Mouse (Mus musculus): ENCODE data around the gene Ankra2. TPM values are rescaled to one million over a fixed set of nuclear protein-coding genes. Genes with fewer than 3 reads are reported as not detected.
A peak's percentile ranks its signal among the peaks of the same experiment; 100 is the strongest.

The Ankra2 gene
- polyA plus RNA-seq, 1 experiment from 2014 or later: 19.3 TPM

DNA sequence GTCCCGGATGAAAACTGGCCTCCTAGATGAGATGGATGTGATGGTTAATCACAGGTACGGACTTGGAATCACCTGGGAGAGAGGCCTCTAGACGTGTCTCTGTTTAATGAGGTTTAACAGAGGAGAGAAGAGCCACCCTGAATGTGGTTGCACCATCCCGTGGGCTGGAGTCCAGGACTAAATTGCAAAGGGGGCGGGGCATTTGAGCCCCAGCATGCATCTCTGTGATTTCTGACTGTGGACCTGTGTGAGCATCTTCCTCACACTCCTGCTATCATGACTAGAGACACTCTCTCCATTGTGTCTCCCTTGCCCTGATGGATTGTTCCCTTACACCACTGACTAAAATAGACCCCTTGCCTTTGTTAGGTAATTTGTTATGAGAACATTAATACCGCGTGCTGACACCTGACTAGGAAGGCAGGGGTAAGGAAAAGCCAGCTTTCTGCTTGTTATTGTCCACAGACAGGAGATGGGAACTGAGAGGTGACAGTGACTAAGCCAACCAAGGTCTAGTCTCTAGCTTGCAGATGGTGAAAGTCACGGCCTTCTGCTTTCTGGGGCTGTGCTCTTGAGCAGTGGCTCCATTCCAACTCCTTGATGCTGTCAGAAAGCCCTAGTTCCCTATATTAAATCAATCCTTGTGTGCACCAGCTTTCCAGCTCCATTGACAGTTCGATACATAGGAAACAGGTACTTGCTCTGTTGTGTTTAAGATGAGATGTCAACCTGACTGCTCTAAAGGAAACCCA lies 21.2 kb upstream of the Ankra2 start:
- no peak for TF ChIP-seq CTCF (IDR thresholded peaks at IDR 0.05; ENCODE audit: low read depth)
- H3K9me3 ChIP-seq (ENCODE audit: control insufficient read depth): no peaks in the 10 kb centered on the region
- no peak for ATAC-seq
- H3K4me3 ChIP-seq (ENCODE audit: low read depth, low read length): no peak overlapping the region
- no peaks in the 10 kb centered on the region for H3K4me1 ChIP-seq (replicated peaks; ENCODE audit: control insufficient read depth, insufficient read depth, low read length)
- H3K27ac ChIP-seq (ENCODE audit: low read depth, low read length): no peak overlapping the region
- 65% methylated on average over 9 of the region's 9 CpGs for WGBS
- no peaks in the 10 kb centered on the region for H3K36me3 ChIP-seq (ENCODE audit: control insufficient read depth, insufficient read depth)
- no peaks in the 10 kb centered on the region for H3K27me3 ChIP-seq (replicated peaks; ENCODE audit: control insufficient read depth, insufficient read depth, low read length)
- no peak overlapping the region for H3K9ac ChIP-seq (ENCODE audit: low read depth, low read length)
- H3K4me2 ChIP-seq (replicated peaks; ENCODE audit: low read depth): no peak overlapping the region

- TF ChIP-seq CTCF (IDR thresholded peaks at IDR 0.05; ENCODE audit: low read depth): no peak
- Histone ChIP-seq H3K4me2 (replicated peaks; ENCODE audit: low read depth) (no peak overlapping the region), H3K4me1 (replicated peaks; ENCODE audit: control insufficient read depth, insufficient read depth, low read length) (no peaks in the 10 kb centered on the region), H3K9ac (ENCODE audit: low read depth, low read length) (no peak overlapping the region), H3K27me3 (replicated peaks; ENCODE audit: control insufficient read depth, insufficient read depth, low read length) (no peaks in the 10 kb centered on the region), H3K9me3 (ENCODE audit: control insufficient read depth) (no peaks in the 10 kb centered on the region), H3K36me3 (ENCODE audit: control insufficient read depth, insufficient read depth) (peaks cover 24% of the 10 kb centered on the region), H3K4me3 (ENCODE audit: low read depth, low read length) (no peak overlapping the region), H3K27ac (ENCODE audit: low read depth, low read length) (no peak overlapping the region)
- no peak for ATAC-seq
- WGBS: 68% methylated on average over 5 of the region's 5 CpGs
Observed at GRCm38 (mm10) chr13:98244571-98245350, 18.1 kb upstream of the Ankra2 start.

- Histone ChIP-seq H3K27me3 (replicated peaks; ENCODE audit: control insufficient read depth, insufficient read depth, low read length) (no peaks in the 10 kb centered on the region), H3K27ac (ENCODE audit: low read depth, low read length) (no peak overlapping the region), H3K4me2 (replicated peaks; ENCODE audit: low read depth) (no peak overlapping the region), H3K36me3 (ENCODE audit: control insufficient read depth, insufficient read depth) (peaks cover 30% of the 10 kb centered on the region), H3K9ac (ENCODE audit: low read depth, low read length) (no peak overlapping the region), H3K4me1 (replicated peaks; ENCODE audit: control insufficient read depth, insufficient read depth, low read length) (no peaks in the 10 kb centered on the region), H3K9me3 (ENCODE audit: control insufficient read depth) (no peaks in the 10 kb centered on the region), H3K4me3 (ENCODE audit: low read depth, low read length) (no peak overlapping the region)
- WGBS: 68% methylated on average over 7 of the region's 7 CpGs
- no peak for ATAC-seq
- TF ChIP-seq CTCF (IDR thresholded peaks at IDR 0.05; ENCODE audit: low read depth): no peak
Observed at GRCm38 (mm10) chr13:98245386-98245785, 17.5 kb upstream of the Ankra2 start.

GRCm38 (mm10) chr13:98249594-98249993 lies 13.3 kb upstream of the Ankra2 start:
- Histone ChIP-seq H3K4me3 (ENCODE audit: low read depth, low read length) (no peak overlapping the region), H3K36me3 (ENCODE audit: control insufficient read depth, insufficient read depth) (peaks cover 59% of the 10 kb centered on the region), H3K4me2 (replicated peaks; ENCODE audit: low read depth) (no peak overlapping the region), H3K4me1 (replicated peaks; ENCODE audit: control insufficient read depth, insufficient read depth, low read length) (no peaks in the 10 kb centered on the region), H3K27ac (ENCODE audit: low read depth, low read length) (no peak overlapping the region), H3K9ac (ENCODE audit: low read depth, low read length) (no peak overlapping the region), H3K27me3 (replicated peaks; ENCODE audit: control insufficient read depth, insufficient read depth, low read length) (no peaks in the 10 kb centered on the region), H3K9me3 (ENCODE audit: control insufficient read depth) (no peaks in the 10 kb centered on the region)
- TF ChIP-seq CTCF (IDR thresholded peaks at IDR 0.05; ENCODE audit: low read depth): no peak
- 88% methylated on average over 10 of the region's 10 CpGs for WGBS
- ATAC-seq: no peak

DNA sequence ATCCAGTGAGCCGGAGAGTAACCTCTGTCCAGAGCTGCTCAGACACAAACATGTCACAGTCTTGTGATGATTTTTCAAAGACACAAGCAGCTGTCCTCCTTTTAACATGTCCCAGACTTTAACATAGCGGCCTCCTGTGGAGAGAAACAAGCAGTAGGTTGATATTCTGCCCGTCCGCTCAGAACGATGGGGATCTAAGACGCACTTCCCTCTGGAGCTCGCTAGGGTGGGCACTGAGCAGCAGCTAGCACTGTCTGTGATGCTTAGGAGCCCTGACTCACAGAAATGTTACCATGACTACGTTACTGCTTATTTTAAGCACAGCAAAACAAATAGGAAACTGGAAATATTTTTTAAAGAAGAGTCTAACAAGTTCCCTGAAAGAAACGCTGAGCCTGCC lies 8.0 kb upstream of the Ankra2 start:
- no peaks in the 10 kb centered on the region for H3K4me1 ChIP-seq (replicated peaks; ENCODE audit: control insufficient read depth, insufficient read depth, low read length)
- ATAC-seq: no peak
- TF ChIP-seq CTCF (IDR thresholded peaks at IDR 0.05; ENCODE audit: low read depth): peak; percentile 38
- H3K27ac ChIP-seq (ENCODE audit: low read depth, low read length): no peak overlapping the region
- H3K4me3 ChIP-seq (ENCODE audit: low read depth, low read length): no peak overlapping the region
- no peak overlapping the region for H3K9ac ChIP-seq (ENCODE audit: low read depth, low read length)
- no peaks in the 10 kb centered on the region for H3K9me3 ChIP-seq (ENCODE audit: control insufficient read depth)
- 78% methylated on average over 9 of the region's 9 CpGs for WGBS
- no peaks in the 10 kb centered on the region for H3K27me3 ChIP-seq (replicated peaks; ENCODE audit: control insufficient read depth, insufficient read depth, low read length)
- H3K36me3 ChIP-seq (ENCODE audit: control insufficient read depth, insufficient read depth): peaks cover 62% of the 10 kb centered on the region
- no peak overlapping the region for H3K4me2 ChIP-seq (replicated peaks; ENCODE audit: low read depth)

- Histone ChIP-seq H3K27me3 (replicated peaks; ENCODE audit: control insufficient read depth, insufficient read depth, low read length) (no peaks in the 10 kb centered on the region), H3K36me3 (ENCODE audit: control insufficient read depth, insufficient read depth) (peaks cover 15% of the 10 kb centered on the region), H3K27ac (ENCODE audit: low read depth, low read length) (peak overlapping the region; percentile 91), H3K9me3 (ENCODE audit: control insufficient read depth) (no peaks in the 10 kb centered on the region), H3K4me1 (replicated peaks; ENCODE audit: control insufficient read depth, insufficient read depth, low read length) (no peaks in the 10 kb centered on the region), H3K9ac (ENCODE audit: low read depth, low read length) (peak overlapping the region; percentile 74), H3K4me3 (ENCODE audit: low read depth, low read length) (peak overlapping the region; percentile 60), H3K4me2 (replicated peaks; ENCODE audit: low read depth) (peak overlapping the region; percentile 94)
- TF ChIP-seq CTCF (IDR thresholded peaks at IDR 0.05; ENCODE audit: low read depth): no peak
- no peak; the same call in 1 of the 2 replicates for ATAC-seq
- under 1% methylated on average over 16 of the region's 16 CpGs for WGBS
Observed at GRCm38 (mm10) chr13:98263458-98263987, 649 bp downstream of the Ankra2 start.
